ENCODE assay signal across 9 mouse cellular contexts in genomic region chr1:171358421-171358820, GRCm38 (mm10). TPM values are rescaled to one million over a fixed set of nuclear protein-coding genes. Genes with fewer than 3 reads are reported as not detected.
DNase-seq lines count a peak whose midpoint lies in the region; ATAC-seq lines count a peak whose summit lies in the region.
"Had no signal": no experiment of that assay in that cellular context is flagged by ENCODE, and none has a peak within 500 bp of the region (broad histone marks: within the 10 kb centered on the region; RNA-seq: fewer than 3 reads in every experiment).

No protein-coding gene starts in this region.

- H3K9me3 ChIP-seq in midbrain, embryonic 10.5 days (replicated peaks), result no peaks in the 10 kb centered on the region; the same call in 1 of the 2 replicates

- 87% methylated on average over 4 of the region's 4 CpGs for WGBS in midbrain, embryonic 10.5 days

- H3K4me3 ChIP-seq in midbrain, embryonic 10.5 days, result no peak overlapping the region
- H3K4me3 ChIP-seq: limb, embryonic 13.5 days had no signal

- peak; percentile 42 for DNase-seq in cerebellum, adult 11-12 months
- DNase-seq in left cerebral cortex, postnatal 14 days (ENCODE audit: low spot score in 2 of 2), result peak; percentile 53 to 81
- no peak for DNase-seq in left cerebral cortex, adult 11 months (ENCODE audit: low spot score)
- DNase-seq in ZHBTc4 (ENCODE audit: low read depth, low spot score), result peak; percentile 25
- DNase-seq in midbrain, embryonic 10.5 days (ENCODE audit: low spot score), result no peak
- DNase-seq in urinary bladder, postnatal 25 days (ENCODE audit: low spot score), result no peak

- H3K27ac ChIP-seq in midbrain, embryonic 10.5 days (replicated peaks), result no peak overlapping the region
- H3K27ac ChIP-seq: limb, embryonic 13.5 days had no signal

- intact Hi-C loops in left cerebral cortex, postnatal 14 days (cut with DNase I), result no loop called here

- H3K36me3 ChIP-seq in midbrain, embryonic 10.5 days, result peaks cover 32% of the 10 kb centered on the region

- peaks cover 21% of the 10 kb centered on the region for H3K4me1 ChIP-seq in midbrain, embryonic 10.5 days

- ATAC-seq in cerebellum, adult (ENCODE audit: insufficient number of reproducible peaks, low FRiP score, low TSS enrichment), result no peak
- ATAC-seq in megakaryocyte-erythroid progenitor cell, adult 5-6 weeks (replicated peaks; ENCODE audit: low FRiP score, low TSS enrichment, poor library complexity, severe bottlenecking), result peak; percentile 37; the same call in 1 of the 2 replicates

- H3K27me3 ChIP-seq in midbrain, embryonic 10.5 days (ENCODE audit: low read depth, poor library complexity, severe bottlenecking), result no peaks in the 10 kb centered on the region
- H3K27me3 ChIP-seq: limb, embryonic 13.5 days had no signal

RNA-seq across cellular contexts. Expression of gene Klhdc9, which starts 2.2 kb away (rescaled TPM):
- total RNA-seq in left cerebral cortex, postnatal 14 days (2021), result 1 to 10 TPM; 4.7 to 7.2 TPM
- 0.20 TPM in 1 of 2 replicates, not detected in the other for total RNA-seq in megakaryocyte-erythroid progenitor cell, adult 5-6 weeks (2014; fragmentation: Nextera tagmentation)
- 0.80 TPM in 1 of 2 replicates, not detected in the other for total RNA-seq in megakaryocyte-erythroid progenitor cell, adult 5-6 weeks (2017)
- 1.8 and 2.3 TPM in 2 replicates for polyA plus RNA-seq in midbrain, embryonic 10.5 days (2016; fragmentation: Nextera tagmentation; extraction: Ambion mirVana)

RNA-seq across cellular contexts. Expression of gene Nectin4, which starts 11.5 kb away (rescaled TPM):
- total RNA-seq in left cerebral cortex, postnatal 14 days (2021), result 1 to 10 TPM; 1.0 to 1.4 TPM
- total RNA-seq in megakaryocyte-erythroid progenitor cell, adult 5-6 weeks (2014; fragmentation: Nextera tagmentation), result not detected in 2 replicates
- 0.14 and 0.27 TPM in 2 replicates for total RNA-seq in megakaryocyte-erythroid progenitor cell, adult 5-6 weeks (2017)
- polyA plus RNA-seq in midbrain, embryonic 10.5 days (2016; fragmentation: Nextera tagmentation; extraction: Ambion mirVana), result 0.60 and 1.2 TPM in 2 replicates

RNA-seq across cellular contexts. Expression of gene Pfdn2, which starts 13.0 kb away (rescaled TPM):
- total RNA-seq in left cerebral cortex, postnatal 14 days (2021), result 100 to 1,000 TPM in 1 of 2 experiments, 10 to 100 TPM in 1; 99.0 to 109 TPM
- total RNA-seq in megakaryocyte-erythroid progenitor cell, adult 5-6 weeks (2014; fragmentation: Nextera tagmentation), result 45.1 and 97.3 TPM in 2 replicates
- total RNA-seq in megakaryocyte-erythroid progenitor cell, adult 5-6 weeks (2017), result 66.2 and 101 TPM in 2 replicates
- 146 and 155 TPM in 2 replicates for polyA plus RNA-seq in midbrain, embryonic 10.5 days (2016; fragmentation: Nextera tagmentation; extraction: Ambion mirVana)

RNA-seq across cellular contexts. Expression of gene Nit1, which starts 13.0 kb away (rescaled TPM):
- 10 to 100 TPM; 41.0 to 44.4 TPM for total RNA-seq in left cerebral cortex, postnatal 14 days (2021)
- total RNA-seq in megakaryocyte-erythroid progenitor cell, adult 5-6 weeks (2014; fragmentation: Nextera tagmentation), result 10.4 and 22.0 TPM in 2 replicates
- 39.2 and 42.4 TPM in 2 replicates for total RNA-seq in megakaryocyte-erythroid progenitor cell, adult 5-6 weeks (2017)
- 39.4 and 43.5 TPM in 2 replicates for polyA plus RNA-seq in midbrain, embryonic 10.5 days (2016; fragmentation: Nextera tagmentation; extraction: Ambion mirVana)

RNA-seq across cellular contexts. Expression of gene Dedd, which starts 29.5 kb away (rescaled TPM):
- 10 to 100 TPM; 35.9 to 38.1 TPM for total RNA-seq in left cerebral cortex, postnatal 14 days (2021)
- total RNA-seq in megakaryocyte-erythroid progenitor cell, adult 5-6 weeks (2014; fragmentation: Nextera tagmentation), result 22.4 and 38.5 TPM in 2 replicates
- 13.5 and 23.7 TPM in 2 replicates for total RNA-seq in megakaryocyte-erythroid progenitor cell, adult 5-6 weeks (2017)
- 48.5 and 48.9 TPM in 2 replicates for polyA plus RNA-seq in midbrain, embryonic 10.5 days (2016; fragmentation: Nextera tagmentation; extraction: Ambion mirVana)

Comparison
In these comparisons a context has a peak if more than half of its experiments do, and no peak if none do; other contexts are left out.
1. DNase-seq: peak in cerebellum, adult 11-12 months (single experiment), left cerebral cortex, postnatal 14 days (2 of 2) and ZHBTc4 (single experiment); none in left cerebral cortex, adult 11 months (single experiment), midbrain, embryonic 10.5 days (single experiment) and urinary bladder, postnatal 25 days (single experiment).